Mouse (Mus musculus) gastrocnemius, postnatal 14 days (tissue): ENCODE results near the gene Msh5. TPM values are rescaled to one million over a fixed set of nuclear protein-coding genes. Genes with fewer than 3 reads are reported as not detected.

ENCODE experiments used
- DNase-seq: peaks from one replicate; pipeline ENCODE4 v3.0.0; 2021; ENCODE audit warnings: mixed read lengths
- intact Hi-C: fragments of 180-260 bp; cut with DNase I; formaldehyde crosslinking; loops from one replicate; pipeline ENCODE4 v1.15.1; 2025; ENCODE audit warnings: low total_unique reads
- total RNA-seq, 2 experiments: library from RNA; stranded (reverse); gene quantifications; 2 replicates each; pipeline ENCODE4 v1.2.3; 2021

Msh5 gene
- total RNA-seq, 2 experiments from 2014 or later, result 0.84 to 0.94 TPM

DNA sequence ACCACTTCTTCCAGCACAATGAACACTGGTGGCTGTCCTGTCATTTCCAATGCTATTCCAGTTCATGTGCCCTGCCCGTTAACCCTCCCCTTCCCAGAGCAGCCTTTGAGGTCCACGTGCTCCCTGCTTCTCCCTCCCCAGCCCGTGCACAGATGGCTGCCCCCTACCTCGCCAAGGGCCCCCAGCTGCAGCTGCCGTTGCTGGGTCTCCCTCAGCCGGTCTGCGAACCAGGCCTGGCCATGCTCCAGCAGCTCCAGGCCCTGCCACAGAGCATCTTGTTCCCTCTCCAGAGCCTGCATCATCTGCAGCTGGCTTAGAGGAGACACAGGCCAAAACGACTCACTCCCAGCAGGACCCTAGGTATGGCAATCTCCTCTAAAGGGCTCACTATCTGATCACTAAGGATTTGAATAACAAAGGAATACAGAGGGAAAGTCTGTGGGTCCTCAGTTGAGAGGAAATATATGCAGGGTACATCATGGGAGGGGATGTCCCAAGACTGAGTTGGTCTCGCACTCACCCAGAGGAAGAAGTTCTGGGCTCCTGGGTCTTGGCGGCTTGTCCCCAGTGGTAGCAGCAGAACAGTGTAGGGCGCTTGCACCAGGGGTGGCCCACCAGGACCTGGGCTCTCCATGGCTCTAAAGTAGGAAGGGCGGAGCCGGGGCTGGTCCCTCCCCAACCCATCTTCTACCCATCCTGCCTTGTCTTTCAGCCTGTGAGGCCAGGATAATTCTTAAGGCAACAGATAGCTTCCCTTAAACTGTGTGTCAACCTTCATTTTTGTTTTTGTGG, 19.1 kb downstream of the Msh5 start, which contains the start of gene Sapcd1:
TSS of gene Sapcd1 (minus strand) at position 740 of the 792 bp plus-strand sequence.
- DNase-seq, result peak; percentile 84
- intact Hi-C loops, result no loop called here

DNA sequence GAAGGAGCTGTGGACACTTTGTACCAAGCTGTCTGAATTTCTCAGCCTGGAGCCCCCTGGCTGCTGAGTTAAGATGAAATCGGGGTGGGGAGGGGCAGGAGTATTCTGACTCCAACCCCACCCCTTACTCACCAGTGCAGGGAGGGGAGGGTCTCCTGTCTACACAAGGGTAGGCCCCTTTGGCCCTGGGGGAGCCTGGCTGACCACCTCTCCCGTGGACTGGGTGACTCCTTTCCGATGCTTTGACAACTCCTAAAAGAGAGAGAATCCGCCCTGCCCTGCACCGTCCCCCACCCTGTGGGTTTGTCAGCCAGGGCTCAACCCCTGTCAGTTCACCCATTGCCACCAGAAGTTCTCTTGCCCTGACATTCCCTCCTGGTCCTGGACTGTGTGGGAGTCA, 20.3 kb downstream of the Msh5 start:
- DNase-seq, result no peak
- intact Hi-C loops, result no loop called here

DNA sequence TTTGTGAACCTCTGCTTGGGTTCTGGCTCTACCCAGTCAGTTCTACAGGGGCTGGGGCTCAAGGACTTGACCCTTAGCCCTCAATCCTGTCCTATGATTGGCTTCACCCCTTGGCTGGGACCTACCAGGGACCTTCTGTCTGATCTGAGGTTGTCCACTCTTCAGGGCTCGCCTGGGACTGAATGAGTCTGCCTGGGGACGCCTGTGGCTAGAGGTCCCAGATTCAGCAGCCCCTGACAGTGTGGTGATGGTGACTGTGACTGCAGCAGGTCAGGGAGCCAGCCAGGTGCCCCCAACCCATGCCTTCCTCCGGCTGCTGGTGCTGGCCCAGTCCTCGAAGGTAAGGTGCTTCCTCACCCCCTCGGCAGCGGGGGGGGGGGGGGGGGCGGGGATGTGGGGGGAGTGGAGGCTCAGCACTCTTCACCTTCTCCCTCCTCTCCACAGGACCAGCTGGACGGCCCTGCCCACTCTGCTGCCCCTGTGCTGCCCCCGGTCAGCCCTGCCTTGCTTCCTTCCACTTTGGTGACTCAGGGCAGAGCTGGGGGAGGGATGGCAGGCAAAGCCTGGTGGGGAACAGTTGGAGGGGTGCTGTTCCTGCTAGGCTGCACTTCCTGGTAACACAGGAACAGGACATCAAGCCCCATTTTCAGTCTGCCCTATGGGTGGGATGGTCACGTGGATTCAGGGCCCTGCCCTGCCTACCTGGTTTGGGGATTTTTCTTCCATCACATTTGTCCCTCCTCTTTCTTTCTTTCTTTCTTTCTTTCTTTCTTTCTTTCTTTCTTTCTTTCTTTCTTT, 21.7 kb downstream of the Msh5 start:
- intact Hi-C loops, result no loop called here
- no peak for DNase-seq

DNA sequence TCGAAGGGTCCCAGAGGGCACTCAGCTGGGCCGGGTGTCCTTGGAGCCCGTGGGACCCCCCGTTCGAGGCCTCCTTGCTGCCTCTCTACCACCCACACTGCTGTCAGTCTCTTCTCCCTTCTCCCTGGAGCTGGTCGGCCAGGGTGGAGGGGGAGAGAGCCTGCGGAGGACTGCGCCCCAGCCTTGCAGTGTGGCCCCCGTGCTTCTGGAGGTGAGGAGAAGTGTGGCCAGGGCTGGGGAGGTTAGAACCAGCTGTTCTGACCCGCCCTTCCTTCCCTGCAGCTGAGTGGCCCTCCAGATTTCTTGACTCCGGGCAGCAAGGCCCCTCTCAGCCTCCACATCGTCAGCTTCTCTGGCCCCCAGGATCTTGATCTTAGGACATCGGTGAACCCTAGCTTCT, 22.3 kb downstream of the Msh5 start:
- DNase-seq, result no peak
- intact Hi-C loops, result no loop called here

DNA sequence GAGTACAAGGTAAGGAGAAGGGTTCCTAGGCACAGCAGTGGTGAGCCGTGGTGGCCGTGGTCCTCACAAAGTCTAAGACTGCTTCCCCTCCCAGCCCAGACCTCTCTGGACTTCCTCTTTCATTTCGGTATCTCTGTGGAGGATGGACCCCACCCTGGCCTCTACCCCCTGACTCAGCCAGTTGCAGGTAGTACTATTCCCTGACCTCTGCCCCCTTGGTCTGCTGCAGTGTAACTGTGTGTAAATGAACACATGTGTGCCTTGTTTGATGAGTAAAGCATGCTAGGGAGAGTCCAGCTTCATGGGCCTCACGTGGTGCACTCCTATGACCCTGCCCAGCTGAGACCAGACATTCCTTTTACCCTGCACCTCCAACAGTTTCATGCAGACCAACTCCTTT, 22.8 kb downstream of the Msh5 start:
- no peak for DNase-seq
- intact Hi-C loops, result no loop called here

DNA sequence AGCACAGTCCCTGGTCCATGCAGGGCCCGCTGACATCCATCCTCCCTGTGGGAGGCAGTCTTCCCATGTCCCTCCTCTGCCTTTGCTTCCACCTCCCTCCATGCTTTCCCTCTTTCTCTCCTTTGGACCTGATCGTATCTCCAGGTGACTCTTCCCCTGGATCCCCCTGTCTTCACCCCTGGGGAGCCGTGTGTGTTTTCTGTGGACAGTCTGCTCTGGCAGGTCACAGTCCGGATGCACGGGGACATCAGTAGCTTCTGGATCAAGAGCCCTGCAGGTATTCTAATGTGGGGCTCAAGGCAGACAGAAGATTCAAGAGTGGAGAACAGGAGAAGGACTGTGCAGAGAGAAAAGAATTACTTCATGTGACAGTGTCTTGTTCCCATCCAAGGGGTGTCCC, 23.3 kb downstream of the Msh5 start:
- no peak for DNase-seq
- intact Hi-C loops, result no loop called here

DNA sequence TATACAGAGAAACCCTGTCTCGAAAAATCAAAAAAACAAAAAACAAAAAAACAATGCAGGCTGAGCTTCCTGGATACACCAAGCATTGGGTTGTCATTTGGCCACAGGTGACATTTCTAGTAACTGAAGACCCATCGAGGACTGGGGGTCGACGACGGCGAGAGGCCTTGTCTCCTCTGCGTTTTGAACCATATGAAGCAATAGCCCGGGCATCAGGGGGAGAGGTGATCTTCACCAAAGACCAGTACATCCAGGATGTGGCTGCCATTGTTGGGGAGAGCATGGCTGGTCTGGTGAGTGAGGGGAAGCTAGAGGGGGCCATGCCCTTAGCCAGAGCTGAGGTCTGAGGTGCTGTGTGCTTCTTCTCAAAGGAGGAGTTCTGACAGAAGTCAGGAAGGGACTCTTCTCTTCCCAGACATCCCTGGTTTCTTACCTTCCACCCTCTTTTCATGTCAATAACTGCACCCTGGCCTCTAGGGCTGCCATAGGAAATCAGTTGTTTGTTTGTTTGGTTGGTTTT, 23.9 kb downstream of the Msh5 start:
- no peak for DNase-seq
- intact Hi-C loops, result no loop called here

DNA sequence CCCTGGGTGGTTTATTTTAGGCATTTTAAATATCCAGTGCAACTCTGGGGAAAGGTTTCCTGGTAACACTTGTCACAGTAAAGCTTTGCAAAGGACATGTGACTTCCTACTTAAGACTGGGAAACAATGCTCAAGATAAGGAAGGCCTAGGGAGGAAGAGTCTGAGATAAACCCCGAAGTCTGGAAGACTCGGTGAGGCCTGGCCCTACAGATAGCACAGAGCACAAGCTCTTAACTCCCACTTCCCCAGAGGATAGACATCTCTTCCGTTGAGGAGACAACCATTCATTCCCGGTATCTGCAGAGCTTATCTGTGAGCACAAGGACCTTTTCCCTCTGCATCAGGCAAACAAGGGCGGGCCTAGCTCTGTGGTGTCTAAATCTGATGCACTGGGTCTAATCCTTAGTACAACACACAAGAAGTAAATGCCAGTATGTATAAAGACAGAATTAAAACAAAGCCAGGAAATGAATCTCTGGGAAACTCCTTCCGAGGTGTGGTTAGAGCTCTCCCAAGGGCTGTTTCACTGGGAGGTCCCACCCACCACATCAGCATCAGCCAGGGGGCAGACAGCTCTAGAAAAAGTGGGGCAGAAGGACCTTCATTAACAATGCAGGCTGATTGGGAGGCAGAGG, 24.6 kb downstream of the Msh5 start:
- intact Hi-C loops, result loop anchor here (2.0 kb wide), 1 partner anchor 37 kb away; the partner anchor contains the start of gene Ddah2
- DNase-seq, result no peak

DNA sequence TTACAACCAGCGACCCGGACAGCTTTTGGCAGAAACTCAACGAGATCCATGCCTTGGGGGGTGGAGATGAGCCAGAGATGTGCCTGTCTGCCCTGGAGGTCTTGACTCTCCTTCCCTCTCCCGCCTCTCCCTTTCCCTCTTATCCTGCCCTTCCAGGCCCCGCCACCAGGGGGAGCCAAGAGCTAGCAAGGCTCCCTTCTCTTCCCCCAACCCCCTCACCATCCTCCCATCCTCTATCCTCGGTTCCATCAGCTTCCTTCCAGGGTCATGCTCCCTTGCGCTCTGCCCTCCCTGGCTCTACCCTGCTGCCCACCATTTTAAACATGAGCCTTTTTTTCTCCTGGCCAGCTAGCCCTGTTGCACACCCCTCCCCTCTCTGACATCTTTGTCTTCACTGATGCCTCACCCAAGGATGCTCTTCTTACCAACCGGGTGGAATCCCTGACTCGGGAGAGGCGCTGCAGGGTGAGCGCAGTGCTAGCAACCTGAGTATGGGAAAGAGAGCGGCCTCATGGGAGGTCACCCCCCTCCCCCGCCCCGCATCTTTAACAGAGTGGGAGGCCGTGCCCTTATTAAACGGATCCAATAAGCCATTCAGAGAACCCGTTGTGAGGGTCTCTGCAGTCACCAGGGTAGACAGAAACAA, 25.3 kb downstream of the Msh5 start:
- peak; percentile 89 for DNase-seq
- intact Hi-C loops, result loop anchor here (2.0 kb wide), 1 partner anchor 38 kb away; the partner anchor contains the start of gene Ddah2

DNA sequence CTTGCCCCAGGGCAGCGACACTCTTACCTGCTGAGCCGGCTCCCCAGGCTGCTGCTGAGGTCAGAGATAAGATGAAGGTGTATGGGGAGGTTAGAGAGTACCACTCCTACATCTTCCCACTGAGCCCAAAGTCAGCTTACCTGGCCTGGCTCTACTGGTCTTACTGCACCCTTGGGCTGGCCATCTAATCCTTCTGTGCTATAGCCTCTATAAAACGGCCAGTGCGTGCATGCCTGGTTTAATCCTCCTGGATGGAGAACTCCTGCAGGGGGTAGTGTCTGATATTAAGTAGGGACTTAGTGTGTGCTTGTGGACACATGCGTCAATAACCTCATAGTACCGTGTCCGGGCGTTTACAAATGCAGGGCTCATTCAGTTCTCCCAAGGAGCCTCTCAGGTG, 26.0 kb downstream of the Msh5 start:
- intact Hi-C loops, result loop anchor here (2.0 kb wide), 1 partner anchor 38 kb away; the partner anchor contains the start of gene Ddah2

DNA sequence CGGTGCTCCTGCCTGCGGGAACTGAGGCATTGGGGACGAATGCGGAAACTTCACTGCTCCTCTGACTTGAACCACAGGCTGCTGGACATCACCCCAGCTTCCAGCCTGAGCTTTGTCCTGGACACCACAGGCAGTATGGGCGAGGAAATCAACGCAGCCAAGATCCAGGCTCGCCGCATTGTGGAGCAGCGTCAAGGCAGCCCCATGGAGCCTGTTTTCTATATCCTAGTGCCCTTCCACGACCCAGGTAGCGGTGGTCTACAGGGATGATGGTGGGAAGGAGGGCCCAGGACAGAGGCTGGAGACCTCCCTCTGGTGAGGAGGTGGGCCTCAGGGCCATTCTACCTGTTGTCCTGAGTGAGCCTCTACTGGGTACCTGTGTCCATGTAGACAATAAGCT, 26.7 kb downstream of the Msh5 start:
- DNase-seq, result no peak
- intact Hi-C loops, result loop anchor here (2.0 to 5.0 kb wide), 2 partner anchors 39 to 82 kb away; partner anchors contain the start of gene Ddah2

More for the DNA sequence above, 26.0 kb downstream of the Msh5 start:
- DNase-seq, result no peak

DNA sequence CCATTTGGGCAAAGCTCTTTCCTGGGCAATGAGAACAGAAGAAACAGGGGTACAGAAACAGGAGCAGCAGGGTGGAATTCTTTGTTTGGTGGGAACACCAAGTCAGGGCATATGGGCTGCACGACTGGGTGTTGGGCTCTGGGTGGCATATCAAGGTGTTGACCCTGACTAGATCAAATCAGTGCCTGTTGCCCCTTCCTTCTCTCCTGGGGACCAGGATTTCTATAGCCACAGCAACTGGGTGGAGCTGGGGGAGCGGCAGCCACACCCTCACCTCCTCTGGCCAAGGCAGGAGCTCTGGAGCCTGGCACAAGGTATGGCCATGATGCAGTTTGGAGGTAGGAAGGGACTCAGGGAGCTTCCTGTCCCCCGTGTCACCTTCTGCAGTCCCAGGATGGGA, 28.4 kb downstream of the Msh5 start:
- DNase-seq, result no peak
- intact Hi-C loops, result loop anchor here (5.0 kb wide), 1 partner anchor 84 kb away; no protein-coding TSS in a partner anchor

DNA sequence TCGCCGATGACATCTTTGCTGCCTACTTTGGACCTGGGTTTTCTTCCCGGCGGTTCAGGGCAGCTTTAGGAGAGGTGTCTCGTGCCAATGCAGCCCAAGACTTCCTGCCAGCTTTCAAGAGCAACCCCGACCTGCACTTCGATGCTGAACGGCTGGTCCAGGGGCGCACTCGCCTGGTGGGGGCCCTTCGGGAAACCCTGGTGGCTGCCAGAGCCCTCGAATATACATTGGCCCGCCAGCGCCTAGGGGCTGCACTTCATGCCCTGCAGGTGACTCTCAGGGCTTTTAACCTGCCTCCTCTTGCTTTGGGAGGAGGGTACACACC, 28.9 kb downstream of the Msh5 start:
- DNase-seq, result no peak
- intact Hi-C loops, result loop anchor here (5.0 kb wide), 1 partner anchor 85 kb away; no protein-coding TSS in a partner anchor

DNA sequence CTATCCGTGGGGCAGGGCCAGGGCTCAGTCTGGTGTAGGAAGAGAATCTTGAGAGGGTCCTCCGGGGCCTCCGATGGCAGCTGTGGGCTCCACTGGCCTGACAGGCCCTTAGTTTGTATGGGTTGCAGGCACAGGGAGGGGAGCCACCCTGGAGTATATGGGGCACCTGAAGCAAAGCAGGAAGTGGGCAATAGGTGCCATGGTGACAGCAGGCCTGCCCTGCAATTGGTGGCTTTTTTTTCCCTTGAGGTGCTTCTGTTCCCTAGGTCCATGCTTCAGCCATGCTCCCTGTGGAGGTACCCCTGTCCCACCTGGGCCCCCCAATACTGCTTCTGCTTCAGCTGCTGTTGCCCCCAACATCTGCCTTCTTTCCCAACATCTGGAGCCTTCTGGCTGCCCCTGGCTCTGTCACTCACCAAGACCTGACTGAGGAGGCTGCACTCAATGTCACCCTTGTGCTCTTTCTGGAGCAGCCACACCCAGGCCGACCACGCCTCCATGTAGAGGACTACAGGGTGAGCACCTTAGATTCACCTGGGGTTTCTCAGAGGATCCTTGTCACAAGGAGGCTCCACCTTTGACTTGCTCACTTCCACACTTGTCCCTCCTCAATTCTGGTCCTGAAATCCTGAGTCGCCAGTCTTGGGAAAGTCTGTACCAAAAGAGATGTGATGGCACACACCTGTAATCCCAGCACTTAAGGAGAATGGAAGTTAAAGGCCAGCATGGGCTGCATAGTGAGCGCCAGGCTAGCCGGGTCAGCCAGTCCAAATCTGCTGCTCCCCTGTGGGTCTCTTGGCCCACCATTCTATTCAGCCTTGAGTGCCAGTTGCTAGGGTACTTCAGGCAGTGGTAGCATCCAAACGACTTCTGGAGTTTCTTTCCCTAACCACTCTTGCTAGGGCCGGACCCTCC, 29.5 kb downstream of the Msh5 start:
- intact Hi-C loops, result loop anchor here (5.0 kb wide), 1 partner anchor 85 kb away; no protein-coding TSS in a partner anchor
- DNase-seq, result no peak

DNA sequence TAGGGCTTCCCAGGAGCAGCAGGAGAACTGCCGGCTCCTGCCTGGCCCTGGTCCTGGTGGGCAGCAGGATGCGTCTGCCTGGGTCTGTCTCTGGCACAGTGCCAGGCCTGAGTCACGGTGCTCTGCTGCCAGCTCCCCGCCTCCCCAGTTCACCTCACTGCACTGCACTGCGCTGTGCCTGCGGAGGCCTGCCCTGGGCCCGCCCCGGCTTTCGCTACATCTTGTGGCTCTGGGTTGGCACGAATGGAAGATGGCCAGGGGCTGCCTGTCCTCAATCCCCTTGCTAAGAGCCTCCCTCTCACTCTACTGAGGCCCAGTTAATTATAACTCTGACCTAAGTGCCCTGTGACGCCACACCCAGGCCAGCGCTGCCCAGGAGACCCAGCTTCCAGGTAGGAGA, 30.2 kb downstream of the Msh5 start, which contains the start of gene Vwa7:
TSS of gene Vwa7 (plus strand) at position 204 of the 400 bp plus-strand sequence.
- peak; percentile 40 for DNase-seq

DNA sequence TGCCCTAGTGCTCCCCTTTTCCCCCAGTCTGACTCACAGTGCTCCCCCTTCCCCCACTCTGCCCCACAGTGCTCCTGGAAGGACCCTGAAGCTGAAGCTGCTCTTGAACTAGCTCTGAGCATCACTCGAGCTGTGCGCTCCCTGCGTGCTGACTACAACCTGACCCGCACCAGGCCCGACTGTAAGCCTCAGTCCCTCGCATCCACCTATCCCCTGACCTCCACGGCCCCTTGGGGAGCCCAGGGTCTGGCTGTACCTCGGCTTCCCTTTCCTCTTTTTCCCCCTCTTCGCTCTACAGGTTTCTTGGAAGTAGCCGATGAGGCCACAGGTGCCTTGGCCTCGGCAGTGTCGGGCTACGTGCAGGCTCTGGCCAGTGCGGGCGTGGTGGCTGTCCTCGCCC, 31.2 kb downstream of the Msh5 start:
- intact Hi-C loops, result loop anchor here (5.0 kb wide), 1 partner anchor 87 kb away; no protein-coding TSS in a partner anchor
- no peak for DNase-seq

More for the DNA sequence above, 30.2 kb downstream of the Msh5 start, which contains the start of gene Vwa7:
- intact Hi-C loops, result loop anchor here (5.0 kb wide), 1 partner anchor 86 kb away; no protein-coding TSS in a partner anchor

DNA sequence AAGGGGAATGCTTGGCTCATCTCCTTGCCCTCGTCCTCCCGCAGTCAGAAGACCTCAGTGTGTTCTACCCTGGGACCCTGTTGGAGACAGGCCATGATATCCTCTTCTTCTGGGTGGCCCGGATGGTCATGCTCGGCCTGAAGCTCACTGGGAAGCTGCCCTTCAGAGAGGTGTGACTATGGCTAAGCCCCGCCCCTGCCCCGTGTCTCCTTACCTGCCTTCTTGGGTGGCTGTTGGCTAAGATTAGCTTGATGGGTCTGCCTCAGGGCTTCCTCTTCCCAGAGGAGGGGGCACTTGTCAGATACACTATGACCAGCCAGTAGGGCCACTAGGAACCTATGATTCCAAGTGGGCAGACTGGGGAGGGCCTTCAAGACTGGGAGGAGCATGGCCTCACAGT, 33.3 kb downstream of the Msh5 start:
- intact Hi-C loops, result no loop called here
- DNase-seq, result no peak

DNA sequence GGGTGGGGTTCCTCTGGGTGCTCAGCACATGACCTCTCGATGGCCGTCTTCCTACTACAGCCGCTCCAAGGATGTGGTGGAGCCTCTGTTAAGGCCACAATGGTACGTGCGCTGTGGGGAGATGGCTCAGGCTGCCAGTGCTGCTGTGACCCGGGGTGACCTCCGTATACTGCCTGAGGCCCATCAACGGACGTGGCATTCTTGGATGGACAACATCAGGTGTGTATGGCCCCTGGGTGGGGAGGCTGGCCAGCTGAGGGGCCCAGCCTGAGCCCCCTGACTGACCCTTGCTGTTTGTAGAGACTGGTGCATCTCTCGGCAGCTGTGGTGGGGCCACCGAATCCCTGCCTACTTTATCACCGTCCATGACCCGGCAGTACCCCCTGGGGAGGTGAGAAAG, 34.1 kb downstream of the Msh5 start:
- intact Hi-C loops, result no loop called here
- no peak for DNase-seq
